Mouse (Mus musculus): ENCODE measurements around the gene Awat2. TPM values are rescaled to one million over a fixed set of nuclear protein-coding genes. Genes with fewer than 3 reads are reported as not detected.
"Not testable (repeated sequence)": the region's sequence is repeated elsewhere in the genome, so short reads cannot be mapped to it uniquely, and the experiment has no call there.

Gene Awat2
- 1 to 10 TPM in 3 of 26 experiments, under 1 TPM in 9, not detected in 14; 0.38 to 1.4 (median 0.62) TPM for total RNA-seq (2018; cell fraction: chromatin; rRNA removed)
- total RNA-seq (2018; cell fraction: cytosol; rRNA removed) = under 1 TPM in 16 of 26 experiments, not detected in 10; 0.09 to 0.48 (median 0.30) TPM
- 1 to 10 TPM in 2 of 26 experiments, under 1 TPM in 9, not detected in 15; 0.23 to 1.1 (median 0.50) TPM for total RNA-seq (2018; cell fraction: nucleus; rRNA removed)
- not detected in 3 replicates for polyA plus RNA-seq (2018)

GRCm38 (mm10) chrX:100442617-100443016 is at the start of gene Awat2:
Awat2 (minus strand) TSS chrX:100442717.
- WGBS (ENCODE audit: missing documents) = 100% methylated on average over 1 of the region's 2 CpGs
- H3K36me3 ChIP-seq (ENCODE audit: inconsistent target); H3K4me3 ChIP-seq (ENCODE audit: inconsistent target); H3K27ac ChIP-seq; H3K79me2 ChIP-seq (ENCODE audit: inconsistent target): not testable (repeated sequence)

DNA sequence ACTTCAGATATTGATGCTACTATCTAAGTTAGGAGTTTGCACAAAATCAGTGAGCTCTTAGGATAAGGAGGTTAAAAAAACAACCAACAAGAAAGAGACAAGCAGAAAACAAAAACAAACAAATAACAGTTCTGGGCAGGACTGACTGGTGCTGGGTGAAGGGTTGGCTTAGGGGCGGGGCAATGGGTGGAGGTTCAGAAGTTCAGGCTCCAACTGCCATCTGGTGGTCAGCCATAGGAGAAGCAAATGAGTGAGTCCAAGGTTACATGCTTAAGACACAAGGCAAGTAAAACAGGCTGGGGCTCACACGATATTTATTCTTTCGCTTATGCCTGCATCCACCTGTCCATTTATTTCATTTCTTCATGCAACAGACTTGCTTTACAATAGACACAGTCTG is 37.8 kb upstream of the Awat2 start:
- 25% methylated on average over 3 of the region's 3 CpGs for WGBS (ENCODE audit: missing documents)
- Histone ChIP-seq H3K4me3 (ENCODE audit: inconsistent target) (no peak overlapping the region), H3K79me2 (ENCODE audit: inconsistent target) (no peaks in the 10 kb centered on the region), H3K27ac (no peak overlapping the region), H3K36me3 (ENCODE audit: inconsistent target) (no peaks in the 10 kb centered on the region)

- 60% methylated on average over 4 of the region's 4 CpGs for WGBS (ENCODE audit: missing documents)
- H3K79me2 ChIP-seq (ENCODE audit: inconsistent target) = no peaks in the 10 kb centered on the region
These were observed 33.2 kb upstream of the Awat2 start for GRCm38 (mm10) chrX:100475569-100476223.

GRCm38 (mm10) chrX:100471491-100471890 is 29.0 kb upstream of the Awat2 start:
- H3K79me2 ChIP-seq (ENCODE audit: inconsistent target) = no peaks in the 10 kb centered on the region
- H3K4me3 ChIP-seq (ENCODE audit: inconsistent target) = no peak overlapping the region
- WGBS (ENCODE audit: missing documents) = 84% methylated on average over 3 of the region's 3 CpGs
- no peak overlapping the region for H3K27ac ChIP-seq
- no peaks in the 10 kb centered on the region for H3K36me3 ChIP-seq (ENCODE audit: inconsistent target)

More at GRCm38 (mm10) chrX:100475569-100476223, 33.2 kb upstream of the Awat2 start:
- no peak overlapping the region for H3K4me3 ChIP-seq (ENCODE audit: inconsistent target)
- H3K36me3 ChIP-seq (ENCODE audit: inconsistent target) = no peaks in the 10 kb centered on the region
- no peak overlapping the region for H3K27ac ChIP-seq

- no peak overlapping the region for H3K27ac ChIP-seq
- no peaks in the 10 kb centered on the region for H3K36me3 ChIP-seq (ENCODE audit: inconsistent target)
- H3K79me2 ChIP-seq (ENCODE audit: inconsistent target) = no peaks in the 10 kb centered on the region
- H3K4me3 ChIP-seq (ENCODE audit: inconsistent target) = no peak overlapping the region
- WGBS (ENCODE audit: missing documents) = 53% methylated on average over 2 of the region's 3 CpGs
These were observed 27.6 kb upstream of the Awat2 start for GRCm38 (mm10) chrX:100470126-100470525.

GRCm38 (mm10) chrX:100468047-100468446 is 25.5 kb upstream of the Awat2 start:
- H3K79me2 ChIP-seq (ENCODE audit: inconsistent target) = no peaks in the 10 kb centered on the region
- no peak overlapping the region for H3K4me3 ChIP-seq (ENCODE audit: inconsistent target)
- 37% methylated on average over 4 of the region's 4 CpGs for WGBS (ENCODE audit: missing documents)
- no peaks in the 10 kb centered on the region for H3K36me3 ChIP-seq (ENCODE audit: inconsistent target)
- no peak overlapping the region for H3K27ac ChIP-seq

GRCm38 (mm10) chrX:100443532-100443931 is 1.0 kb upstream of the Awat2 start:
- no peaks in the 10 kb centered on the region for H3K36me3 ChIP-seq (ENCODE audit: inconsistent target)
- H3K27ac ChIP-seq = no peak overlapping the region
- 86% methylated on average over 7 of the region's 7 CpGs for WGBS (ENCODE audit: missing documents)
- H3K4me3 ChIP-seq (ENCODE audit: inconsistent target) = no peak overlapping the region
- H3K79me2 ChIP-seq (ENCODE audit: inconsistent target) = no peaks in the 10 kb centered on the region

DNA sequence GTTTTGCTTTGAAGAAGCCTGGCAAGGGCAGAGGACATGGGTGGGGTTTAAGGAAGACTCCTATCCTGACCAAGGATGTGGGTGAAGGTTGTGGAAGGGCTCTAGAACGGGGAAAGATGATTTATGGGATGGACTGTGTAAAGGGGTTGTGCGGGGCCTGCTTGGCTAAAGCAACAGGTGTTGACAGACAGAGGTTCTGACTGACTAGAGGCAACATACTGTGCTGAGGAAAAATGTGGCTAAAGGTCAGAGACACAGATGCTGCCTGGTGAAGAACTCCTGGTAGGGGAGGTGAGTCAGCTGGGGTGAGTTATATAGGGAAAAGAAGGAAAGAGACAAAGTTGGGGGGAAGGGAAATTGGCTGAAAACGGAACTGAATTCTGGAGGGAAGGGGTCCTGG is 10.2 kb downstream of the Awat2 start:
- H3K27ac ChIP-seq = no peak overlapping the region
- WGBS (ENCODE audit: missing documents) = 77% methylated on average over 3 of the region's 3 CpGs
- no peaks in the 10 kb centered on the region for H3K36me3 ChIP-seq (ENCODE audit: inconsistent target)
- H3K4me3 ChIP-seq (ENCODE audit: inconsistent target) = no peak overlapping the region
- no peaks in the 10 kb centered on the region for H3K79me2 ChIP-seq (ENCODE audit: inconsistent target)

- Histone ChIP-seq H3K27ac (no peak within 1 kb of the TSS), H3K4me3 (ENCODE audit: inconsistent target) (no peak within 1 kb of the TSS), H3K79me2 (ENCODE audit: inconsistent target) (no peaks in the 10 kb centered on the region), H3K36me3 (ENCODE audit: inconsistent target) (no peaks in the 10 kb centered on the region)
- WGBS (ENCODE audit: missing documents) = 93% methylated on average over 19 of the region's 21 CpGs
These were observed 13.8 kb downstream of the Awat2 start, which contains the start of gene Otud6a for GRCm38 (mm10) chrX:100428693-100429092. Otud6a (plus strand) TSS chrX:100429013.

- H3K79me2 ChIP-seq (ENCODE audit: inconsistent target) = no peaks in the 10 kb centered on the region
- no peak overlapping the region for H3K4me3 ChIP-seq (ENCODE audit: inconsistent target)
- H3K27ac ChIP-seq = no peak overlapping the region
- H3K36me3 ChIP-seq (ENCODE audit: inconsistent target) = no peaks in the 10 kb centered on the region
- 75% methylated on average over 1 of the region's 1 CpGs for WGBS (ENCODE audit: missing documents)
These were observed 33.3 kb downstream of the Awat2 start for GRCm38 (mm10) chrX:100409245-100409644.

- Histone ChIP-seq H3K4me3 (ENCODE audit: inconsistent target) (no peak overlapping the region), H3K79me2 (ENCODE audit: inconsistent target) (no peaks in the 10 kb centered on the region), H3K36me3 (ENCODE audit: inconsistent target) (no peaks in the 10 kb centered on the region), H3K27ac (no peak overlapping the region)
- WGBS (ENCODE audit: missing documents) = 76% methylated on average over 4 of the region's 5 CpGs
These were observed 40.9 kb downstream of the Awat2 start for GRCm38 (mm10) chrX:100401657-100402056.

DNA sequence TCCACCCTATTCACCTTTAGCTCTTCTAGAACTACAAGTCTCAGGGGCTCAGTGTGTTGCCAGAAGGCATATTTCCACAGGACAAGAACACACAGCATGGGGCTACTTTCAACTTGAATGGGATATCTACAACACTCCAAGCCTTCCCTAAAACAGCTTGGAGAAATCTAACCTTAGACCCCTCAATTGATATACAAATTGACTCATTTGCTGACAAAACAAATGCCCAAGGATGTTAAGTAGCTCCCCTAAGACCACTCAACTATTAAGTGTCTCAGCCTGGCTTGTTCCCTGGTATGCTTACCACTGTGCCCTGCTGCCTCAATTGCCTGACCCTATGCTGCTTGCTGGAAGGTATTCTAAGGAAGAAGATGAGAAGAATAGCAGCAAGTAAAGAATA is 41.6 kb downstream of the Awat2 start:
- Histone ChIP-seq H3K4me3 (ENCODE audit: inconsistent target) (no peak overlapping the region), H3K79me2 (ENCODE audit: inconsistent target) (no peaks in the 10 kb centered on the region), H3K36me3 (ENCODE audit: inconsistent target) (no peaks in the 10 kb centered on the region), H3K27ac (no peak overlapping the region)

DNA sequence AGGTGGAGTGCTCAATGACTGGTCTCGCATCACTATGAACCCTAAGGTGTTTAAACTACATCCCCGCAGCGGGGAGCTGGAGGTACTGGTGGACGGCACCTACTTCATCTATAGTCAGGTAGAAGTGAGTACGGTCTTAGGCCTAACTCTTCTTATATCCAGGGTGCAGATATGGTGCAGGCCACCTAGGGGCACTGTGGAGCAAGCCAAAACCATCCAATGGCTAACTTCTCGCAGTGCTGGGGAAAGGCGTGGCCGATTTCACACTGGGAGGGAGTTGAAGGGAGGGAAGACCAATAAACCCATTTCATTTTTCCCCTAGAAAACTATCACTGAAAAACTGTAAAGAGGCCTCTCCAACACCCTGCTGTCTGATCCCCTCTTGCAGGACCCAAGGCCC is 47.5 kb downstream of the Awat2 start:
- Histone ChIP-seq H3K4me3 (ENCODE audit: inconsistent target) (no peak overlapping the region), H3K79me2 (ENCODE audit: inconsistent target) (no peaks in the 10 kb centered on the region), H3K27ac (no peak overlapping the region), H3K36me3 (ENCODE audit: inconsistent target) (no peaks in the 10 kb centered on the region)
- 94% methylated on average over 7 of the region's 8 CpGs for WGBS (ENCODE audit: missing documents)

DNA sequence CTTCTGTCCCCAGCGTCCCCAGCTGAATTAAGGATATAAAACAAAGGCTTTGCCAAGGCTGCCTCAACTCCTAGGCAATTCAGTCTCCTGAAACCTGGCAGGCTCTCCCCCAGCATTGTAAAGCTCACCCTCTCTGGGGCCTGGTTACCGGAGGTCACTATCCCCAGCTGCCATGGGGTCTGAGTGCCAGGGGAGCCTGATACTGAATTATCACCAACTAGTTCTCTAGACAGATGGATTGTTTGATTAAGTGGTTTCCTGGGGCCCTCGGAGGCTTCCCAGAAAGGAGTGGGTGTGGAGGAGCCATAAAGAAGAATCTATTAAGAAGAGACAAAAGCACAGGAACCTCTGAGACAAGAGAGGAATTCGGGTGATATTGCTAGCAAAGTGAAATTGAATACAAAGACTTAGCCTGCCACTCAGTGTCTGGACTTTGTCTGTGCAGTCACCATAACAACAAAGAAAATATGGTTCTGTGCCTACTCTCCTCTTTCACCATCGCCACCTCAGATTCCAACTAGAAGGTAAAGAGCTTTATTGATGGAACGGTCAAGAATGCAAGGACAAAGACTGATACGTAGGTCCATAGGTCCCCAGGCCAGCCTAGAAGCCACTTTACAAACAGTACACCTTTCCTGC is 48.2 kb downstream of the Awat2 start:
- no peaks in the 10 kb centered on the region for H3K36me3 ChIP-seq (ENCODE audit: inconsistent target)
- no peak overlapping the region for H3K27ac ChIP-seq
- no peak overlapping the region for H3K4me3 ChIP-seq (ENCODE audit: inconsistent target)
- H3K79me2 ChIP-seq (ENCODE audit: inconsistent target) = no peaks in the 10 kb centered on the region
- WGBS (ENCODE audit: missing documents) = 85% methylated on average over 7 of the region's 7 CpGs

- no peak overlapping the region for H3K27ac ChIP-seq
- no peaks in the 10 kb centered on the region for H3K79me2 ChIP-seq (ENCODE audit: inconsistent target)
- no peak overlapping the region for H3K4me3 ChIP-seq (ENCODE audit: inconsistent target)
- 25% methylated on average over 6 of the region's 6 CpGs for WGBS (ENCODE audit: missing documents)
- no peaks in the 10 kb centered on the region for H3K36me3 ChIP-seq (ENCODE audit: inconsistent target)
These were observed 50.2 kb downstream of the Awat2 start for GRCm38 (mm10) chrX:100392304-100392703.
